In genomic region chr15:78367811-78368210, GRCm38 (mm10) we compare ENCODE assay signal across 39 mouse cellular contexts. TPM values are rescaled to one million over a fixed set of nuclear protein-coding genes. Genes with fewer than 3 reads are reported as not detected.
"Had no signal": no experiment of that assay in that cellular context is flagged by ENCODE, and none has a peak within 500 bp of the region (broad histone marks: within the 10 kb centered on the region; RNA-seq: fewer than 3 reads in every experiment).

No protein-coding gene starts in this region.

- H3K4me2 ChIP-seq: heart, embryonic 13.5 days; heart, embryonic 15.5 days; hindbrain, embryonic 13.5 days; hindbrain, embryonic 15.5 days; kidney, embryonic 15.5 days; limb, embryonic 13.5 days; limb, embryonic 15.5 days; liver, embryonic 13.5 days had no signal

- H3K36me3 ChIP-seq: heart, embryonic 10.5 days; heart, embryonic 13.5 days; heart, embryonic 15.5 days; hindbrain, embryonic 13.5 days; hindbrain, embryonic 15.5 days; kidney, embryonic 15.5 days; limb, embryonic 13.5 days; limb, embryonic 15.5 days; liver, embryonic 13.5 days had no signal

- H3K4me1 ChIP-seq: heart, embryonic 10.5 days; heart, embryonic 15.5 days; hindbrain, embryonic 15.5 days; kidney, embryonic 15.5 days; limb, embryonic 13.5 days; limb, embryonic 15.5 days had no signal

- H3K9me3 ChIP-seq: heart, embryonic 10.5 days; heart, embryonic 15.5 days; hindbrain, embryonic 13.5 days; kidney, embryonic 15.5 days; limb, embryonic 13.5 days; limb, embryonic 15.5 days; liver, embryonic 13.5 days had no signal

- DNase-seq: forebrain, postnatal 0 days; gastrocnemius, postnatal 14 days; gastrocnemius, postnatal 36 days; heart, adult 18-20 months; heart, postnatal 14 days; heart, postnatal 36 days; kidney, adult 11 months; kidney, adult 2 months; kidney, adult 9 months; kidney, postnatal 14 days; kidney, postnatal 36 days; layer of hippocampus, adult 9-11 months; layer of hippocampus, postnatal 36 days; liver, embryonic 13.5 days had no signal

- H3K9ac ChIP-seq: forebrain, postnatal 0 days; heart, embryonic 13.5 days; heart, embryonic 15.5 days; hindbrain, embryonic 13.5 days; hindbrain, embryonic 15.5 days; kidney, embryonic 15.5 days; limb, embryonic 13.5 days; limb, embryonic 15.5 days; liver, embryonic 13.5 days had no signal

- ATAC-seq: forebrain, postnatal 0 days; hindbrain, postnatal 0 days; intestine, embryonic 16.5 days had no signal

- H3K27ac ChIP-seq: heart, embryonic 10.5 days; heart, embryonic 13.5 days; heart, embryonic 15.5 days; hindbrain, embryonic 13.5 days; hindbrain, embryonic 15.5 days; hindbrain, postnatal 0 days; kidney, embryonic 15.5 days; kidney, postnatal 0 days; limb, embryonic 13.5 days; limb, embryonic 15.5 days had no signal

- H3K4me3 ChIP-seq: heart, embryonic 10.5 days; heart, embryonic 13.5 days; heart, embryonic 15.5 days; hindbrain, embryonic 13.5 days; hindbrain, embryonic 15.5 days; kidney, embryonic 15.5 days; limb, embryonic 13.5 days; limb, embryonic 15.5 days; liver, embryonic 13.5 days had no signal

RNA-seq across cellular contexts. Expression of gene Tex33, which starts 27.9 kb away (rescaled TPM):
- total RNA-seq: forebrain, postnatal 0 days; gastrocnemius, adult 18-20 months; gastrocnemius, adult 8-10 months; gastrocnemius, postnatal 14 days; gastrocnemius, postnatal 36 days; heart, adult 18-20 months; heart, adult 8-10 months; heart, postnatal 14 days; heart, postnatal 36 days; hematopoietic stem cell, adult 5-6 weeks; hindbrain, postnatal 0 days; layer of hippocampus, adult 18-20 months; layer of hippocampus, adult 8-10 months; layer of hippocampus, postnatal 36 days; left cerebral cortex, adult 18-20 months; left cerebral cortex, postnatal 25 days; liver, adult 2 months had no signal
- polyA plus RNA-seq: forebrain, postnatal 0 days; heart, embryonic 10.5 days; heart, embryonic 13.5 days; heart, embryonic 15.5 days; heart, postnatal 0 days; hindbrain, embryonic 11.5 days; hindbrain, embryonic 13.5 days; hindbrain, embryonic 15.5 days; hindbrain, postnatal 0 days; intestine, embryonic 14.5 days; intestine, embryonic 16.5 days; kidney, embryonic 15.5 days; kidney, postnatal 0 days; large intestine, adult 2 months; limb, embryonic 11.5 days; limb, embryonic 13.5 days; limb, embryonic 15.5 days; liver, adult 2 months; liver, embryonic 13.5 days had no signal
